Mouse (Mus musculus) embryonic fibroblast, embryonic 13.5 days (primary cell): Measurements from ENCODE around the gene Tcl1b5.

ENCODE experiments used
- CTCF ChIP-seq: IDR thresholded peaks from 2 replicates; pipeline ENCODE4 v1.5.1; 2011; ENCODE audit warnings: mild to moderate bottlenecking, control low read depth, low read length, moderate library complexity, borderline replicate concordance; ENCODE audit not compliant: insufficient read depth
- POLR2A ChIP-seq: IDR thresholded peaks from 2 replicates; pipeline ENCODE4 v1.6.1; 2011; ENCODE audit warnings: low read depth, mild to moderate bottlenecking, control low read depth, low read length, moderate library complexity

DNA sequence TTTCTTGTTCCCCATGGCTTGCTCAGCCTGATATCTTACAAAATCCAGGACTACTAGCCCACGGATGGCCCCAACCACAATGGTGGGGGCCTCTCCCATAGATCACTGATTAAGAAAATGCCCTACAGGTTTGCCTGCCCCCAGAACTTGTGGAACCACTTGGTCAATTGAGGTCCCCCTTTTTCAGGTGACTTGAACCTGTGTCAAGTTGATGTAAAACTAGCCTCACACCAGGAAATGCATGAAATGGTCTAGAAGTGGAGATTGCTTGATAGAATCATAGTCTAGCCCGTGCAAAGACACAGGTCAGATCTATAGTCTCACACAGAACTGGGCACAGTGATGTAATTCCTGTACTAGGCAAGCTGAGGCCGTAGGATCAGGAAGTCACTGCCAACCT is 30.4 kb upstream of the Tcl1b5 start, which contains the start of gene Tcl1b2:
- TF ChIP-seq POLR2A (no peak), CTCF (no peak)
